Mouse (Mus musculus) gastrocnemius, postnatal 14 days (tissue): ENCODE measurements around the gene Ubox5. TPM values are rescaled to one million over a fixed set of nuclear protein-coding genes. Genes with fewer than 3 reads are reported as not detected.
"Not testable (repeated sequence)": the region's sequence is repeated elsewhere in the genome, so short reads cannot be mapped to it uniquely, and the experiment has no call there.

Experiments
- DNase-seq: peaks from one replicate; pipeline ENCODE4 v3.0.0; 2021; ENCODE audit warnings: mixed read lengths
- intact Hi-C: fragments of 180-260 bp; cut with DNase I; formaldehyde crosslinking; loops from one replicate; pipeline ENCODE4 v1.15.1; 2025; ENCODE audit warnings: low total_unique reads
- long read RNA-seq, 2 experiments: library from polyadenylated mRNA; stranded (forward); transcript quantifications; one replicate each; pipeline ENCODE4 v2.0.0; 2021
- total RNA-seq, 2 experiments: library from RNA; stranded (reverse); gene quantifications; 2 replicates each; pipeline ENCODE4 v1.2.3; 2021

The Ubox5 gene
- 1 to 10 TPM; 3.8 to 5.2 TPM for total RNA-seq
- long read RNA-seq, experiment 1, partial matches to known transcripts = 1 of 10 reads
- long read RNA-seq, experiment 1, other reads (novel, unspliced or antisense) = 6 of 10 reads
- long read RNA-seq, experiment 2, transcript Ubox5-201 (6 exons, 3,731 nt) = major isoform, 5 of 11 reads
- long read RNA-seq, experiment 2, partial matches to known transcripts = 0 of 11 reads
- long read RNA-seq, experiment 2, other reads (novel, unspliced or antisense) = 6 of 11 reads

GRCm38 (mm10) chr2:130629839-130630203, at the start of gene Ubox5, which contains the start of gene Fastkd5:
TSS of gene Ubox5 (minus strand) at chr2:130630038.
TSS of gene Fastkd5 (minus strand) at chr2:130630027.
- peak; percentile 90 for DNase-seq
- intact Hi-C loops = no loop called here

DNA sequence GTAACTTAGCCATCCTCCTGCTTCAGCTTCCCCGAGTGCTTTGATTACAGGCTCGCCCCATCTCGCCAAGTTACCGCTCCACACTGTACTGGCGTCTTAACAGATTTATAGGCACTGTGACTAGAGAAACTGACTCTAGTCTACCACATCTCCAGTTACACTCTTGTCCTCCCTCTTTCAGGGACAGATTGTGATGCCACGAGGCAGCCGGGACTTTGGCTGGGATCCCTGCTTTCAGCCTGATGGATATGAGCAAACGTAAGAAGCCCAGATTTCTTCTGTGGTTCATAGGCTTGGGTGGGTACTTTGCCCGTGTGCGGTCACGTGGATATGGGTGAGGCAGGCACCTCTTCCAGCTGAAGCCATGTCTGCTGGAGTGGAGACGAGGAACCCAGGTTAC, 49.3 kb upstream of the Ubox5 start:
- intact Hi-C loops = no loop called here
- no peak for DNase-seq

- intact Hi-C loops = no loop called here
- DNase-seq = no peak
Observed at GRCm38 (mm10) chr2:130677211-130677610, 47.4 kb upstream of the Ubox5 start.

GRCm38 (mm10) chr2:130667559-130667958, 37.7 kb upstream of the Ubox5 start, which contains the start of gene Itpa:
TSS of gene Itpa (plus strand) at chr2:130667610.
- intact Hi-C loops = no loop called here
- DNase-seq = peak; percentile 89

- intact Hi-C loops = no loop called here
- DNase-seq = peak; percentile 93
Observed at GRCm38 (mm10) chr2:130664102-130664701, 34.4 kb upstream of the Ubox5 start, which contains the start of gene Ddrgk1. TSS of gene Ddrgk1 (minus strand) at chr2:130664659.

GRCm38 (mm10) chr2:130663342-130663741, 33.5 kb upstream of the Ubox5 start:
- no peak for DNase-seq
- intact Hi-C loops = no loop called here

GRCm38 (mm10) chr2:130658530-130658929, 28.7 kb upstream of the Ubox5 start:
- intact Hi-C loops = no loop called here
- no peak for DNase-seq

DNA sequence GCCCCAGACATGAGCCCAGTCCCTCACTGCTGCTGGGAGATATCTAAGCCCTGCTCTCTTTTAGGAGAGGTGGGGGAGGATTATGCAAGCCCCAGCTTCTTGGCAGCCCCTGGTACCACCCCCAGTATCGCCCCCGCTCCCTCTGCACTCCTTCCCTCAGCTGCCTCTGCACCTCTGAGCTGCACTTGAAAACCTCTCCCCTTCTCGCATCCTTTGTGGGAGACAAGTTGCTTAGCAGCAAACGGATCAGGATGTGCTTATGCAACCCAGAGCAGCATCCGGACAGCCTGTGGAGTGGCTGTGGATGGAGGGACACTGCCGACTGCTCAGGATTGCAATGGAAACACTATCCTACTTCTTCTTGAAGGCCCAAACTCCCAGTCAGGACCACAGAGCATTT, 27.7 kb upstream of the Ubox5 start:
- intact Hi-C loops = no loop called here
- DNase-seq = no peak

DNA sequence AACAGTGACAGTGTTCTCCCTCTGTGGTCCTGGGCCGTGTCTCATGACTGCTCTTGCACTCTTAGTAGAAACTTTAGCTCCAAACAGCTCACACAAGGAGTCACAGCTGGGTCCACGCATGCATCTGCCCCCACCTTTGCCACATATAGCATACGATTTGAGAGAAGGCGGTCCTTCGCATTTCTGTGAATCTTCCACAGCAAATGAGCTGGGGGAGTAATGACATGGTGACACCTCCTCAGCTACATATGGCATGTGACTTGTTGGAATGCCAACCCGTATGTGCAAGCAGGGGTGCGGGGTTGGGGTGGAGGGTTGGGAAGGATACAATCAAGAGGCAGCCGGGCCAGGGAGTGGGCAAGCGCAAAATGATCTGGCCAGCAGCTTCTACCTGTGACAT, 26.7 kb upstream of the Ubox5 start:
- intact Hi-C loops = no loop called here
- no peak for DNase-seq

GRCm38 (mm10) chr2:130655660-130656339, 26.0 kb upstream of the Ubox5 start:
- DNase-seq = no peak
- intact Hi-C loops = no loop called here

GRCm38 (mm10) chr2:130653760-130654159, 23.9 kb upstream of the Ubox5 start:
- intact Hi-C loops = no loop called here
- no peak for DNase-seq

- intact Hi-C loops = no loop called here
- no peak for DNase-seq
Observed at GRCm38 (mm10) chr2:130653303-130653702, 23.5 kb upstream of the Ubox5 start.

DNA sequence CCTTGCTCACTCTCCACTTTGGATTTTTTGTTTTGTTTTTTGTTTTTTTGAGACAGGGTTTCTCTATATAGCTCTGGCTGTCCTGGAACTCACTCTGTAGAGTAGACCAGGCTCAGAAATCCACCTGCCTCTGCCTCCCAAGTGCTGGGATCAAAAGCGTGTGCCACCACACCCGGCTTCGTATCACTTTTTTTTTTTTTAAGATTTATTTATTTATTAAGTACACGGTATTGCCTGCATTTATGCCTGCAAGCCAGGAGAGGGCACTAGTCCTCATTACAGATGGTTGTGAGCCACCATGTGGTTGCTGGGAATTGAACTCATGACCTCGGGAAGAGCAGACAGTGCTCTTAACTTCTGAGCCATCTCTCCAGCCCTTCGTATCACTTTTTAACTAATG, 19.2 kb upstream of the Ubox5 start:
- DNase-seq, intact Hi-C loops: not testable (repeated sequence)

- intact Hi-C loops = no loop called here
- DNase-seq = no peak
Observed at GRCm38 (mm10) chr2:130645198-130645597, 15.4 kb upstream of the Ubox5 start.

- peak; percentile 96 for DNase-seq
- intact Hi-C loops = no loop called here
Observed at GRCm38 (mm10) chr2:130642684-130643369, 13.0 kb upstream of the Ubox5 start, which contains the start of gene Lzts3. TSS of gene Lzts3 (minus strand) at chr2:130642803.

DNA sequence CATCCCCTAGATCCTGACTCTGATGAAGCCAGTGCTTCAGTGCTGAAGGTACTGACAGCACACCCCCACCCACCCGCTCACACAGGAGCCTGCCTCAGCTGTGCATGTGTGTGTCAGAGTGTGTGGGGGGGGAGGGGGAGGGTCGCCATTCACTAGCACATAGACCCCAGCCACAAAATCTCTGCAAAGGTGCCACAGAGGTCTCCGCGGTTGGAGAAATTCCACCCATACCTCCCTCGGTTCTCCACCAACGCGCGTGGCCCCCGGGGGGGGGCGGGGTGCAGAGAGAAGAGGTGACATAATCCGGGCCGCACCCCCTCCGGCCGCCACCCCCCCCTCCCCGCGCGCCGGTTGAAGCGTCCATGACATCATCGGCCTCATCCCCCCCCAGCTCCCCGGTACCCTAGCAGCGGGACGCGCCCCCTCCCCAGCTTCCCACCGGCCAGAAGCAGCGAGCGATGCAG, 12.4 kb upstream of the Ubox5 start:
- intact Hi-C loops = no loop called here
- DNase-seq = no peak

DNA sequence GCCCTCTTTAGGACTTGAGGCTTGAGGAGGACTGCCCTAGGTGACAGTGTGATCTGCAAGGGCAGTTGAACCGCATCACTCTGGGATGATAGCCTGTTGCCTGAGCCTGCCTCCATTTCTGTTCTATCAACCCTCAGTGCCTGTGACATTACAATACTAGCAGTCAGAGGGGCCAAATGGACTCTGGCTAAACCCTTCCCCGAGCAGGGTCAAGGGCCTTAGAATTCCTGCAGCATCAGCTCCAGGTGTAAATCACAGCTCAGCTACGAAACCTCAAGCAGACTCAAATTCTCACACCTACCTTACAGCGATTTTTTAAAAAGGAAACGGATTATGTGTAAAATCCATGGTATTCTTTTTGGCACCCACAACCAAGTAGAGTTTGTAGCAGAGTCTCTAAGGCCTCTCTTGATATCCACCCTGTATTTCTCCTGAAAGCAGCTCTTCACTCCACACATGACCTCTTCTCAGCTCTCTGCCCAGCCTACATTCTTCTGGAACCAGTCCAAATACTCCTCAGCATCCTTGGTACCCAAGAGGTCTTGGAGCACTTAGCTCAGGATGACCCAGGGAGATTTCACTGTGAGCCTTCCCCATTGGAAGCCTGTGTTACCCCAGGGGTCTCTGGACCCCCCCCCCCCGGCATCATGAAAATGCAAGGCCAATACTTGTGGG, 11.7 kb upstream of the Ubox5 start:
- intact Hi-C loops = no loop called here
- DNase-seq = no peak

- no peak for DNase-seq
- intact Hi-C loops = no loop called here
Observed at GRCm38 (mm10) chr2:130639276-130639675, 9.4 kb upstream of the Ubox5 start.

DNA sequence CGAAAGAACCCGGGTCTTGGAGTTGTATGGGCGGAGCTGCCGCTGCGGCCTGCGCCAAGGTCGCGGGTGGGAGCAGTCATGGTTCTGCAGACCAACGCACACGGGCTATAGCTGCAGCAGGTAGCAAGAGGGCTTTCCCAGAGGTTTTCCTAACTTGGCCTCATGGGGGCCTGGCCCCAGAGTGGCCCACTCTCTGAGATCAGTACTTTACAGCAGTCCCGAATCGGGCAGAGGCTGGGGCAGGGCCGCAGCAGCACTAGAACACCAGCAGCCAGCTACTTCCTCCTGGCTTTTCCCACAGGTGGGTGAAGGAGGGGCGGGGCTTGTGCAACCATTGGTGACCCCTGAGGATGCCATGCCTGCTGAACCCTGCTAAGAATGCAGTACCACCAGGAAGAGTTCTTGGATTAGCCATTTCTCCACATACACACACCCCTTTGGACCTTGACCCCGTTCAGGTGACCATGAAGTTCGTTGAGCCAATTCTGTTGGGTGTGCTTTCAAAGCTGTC, 8.3 kb upstream of the Ubox5 start:
- DNase-seq = no peak
- intact Hi-C loops = no loop called here
